Mouse (Mus musculus): ENCODE measurements around the gene Ubac1. TPM values are rescaled to one million over a fixed set of nuclear protein-coding genes. Genes with fewer than 3 reads are reported as not detected.
A peak's percentile ranks its signal among the peaks of the same experiment; 100 is the strongest.

The Ubac1 gene
- total and polyA plus RNA-seq, 3 experiments = 41.3 to 110 (median 99.1) TPM

DNA sequence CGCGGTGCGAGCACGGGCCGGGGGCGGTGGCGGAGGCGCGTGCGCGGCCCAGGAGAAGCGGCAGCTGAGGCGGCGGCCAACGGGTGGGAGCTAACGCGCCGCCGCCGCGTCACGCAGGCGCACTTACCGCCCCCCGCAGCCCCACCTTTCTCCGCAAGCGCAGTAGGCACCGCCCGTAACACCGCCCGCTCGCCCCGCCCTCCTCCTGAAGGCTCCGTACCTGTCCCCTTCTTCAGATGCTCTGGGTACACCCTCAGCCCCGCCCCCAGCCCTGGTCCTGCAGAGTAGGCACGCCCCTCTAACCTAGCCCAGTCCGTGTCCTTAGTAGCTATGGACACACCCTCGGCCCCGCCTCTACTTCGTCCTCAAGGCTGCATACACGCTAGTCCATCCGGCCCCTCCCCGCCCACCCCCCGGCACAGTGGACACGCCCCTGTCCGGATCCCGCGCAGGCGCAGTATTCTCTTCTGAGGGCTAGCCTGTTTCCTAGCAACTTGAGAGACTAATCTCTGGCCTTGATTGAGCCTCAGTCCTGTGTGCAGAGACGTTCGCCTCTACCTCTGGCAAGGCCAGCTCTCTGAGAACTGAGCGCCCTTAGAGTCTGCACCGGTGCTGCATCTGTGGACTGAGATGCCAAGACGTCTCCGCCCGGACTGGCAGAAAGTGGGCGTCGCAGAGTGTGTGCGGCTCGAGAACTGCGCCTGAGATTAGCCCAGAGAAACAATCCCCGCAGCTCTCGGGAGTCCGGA lies 38.2 kb downstream of the Ubac1 start, which contains the start of gene Camsap1:
Camsap1 (minus strand) TSS at position 124 of the 749 bp plus-strand sequence.
- Histone ChIP-seq H3K27me3 (ENCODE audit: insufficient read depth, low read length) (peaks cover 28% of the 10 kb centered on the region), H3K4me3 (ENCODE audit: low read depth, low read length) (peak within 1 kb of the TSS; percentile 82), H3K4me1 (ENCODE audit: insufficient read depth, low read depth, low read length) (peaks cover 46% of the 10 kb centered on the region), H3K36me3 (replicated peaks) (peaks cover 21% of the 10 kb centered on the region), H3K9me3 (replicated peaks) (no peaks in the 10 kb centered on the region)
- DNase-seq (ENCODE audit: low spot score) = peak; percentile 98
- peak; percentile 100 for ATAC-seq (ENCODE audit: extremely low read depth, insufficient number of reproducible peaks, low FRiP score, poor library complexity, severe bottlenecking)
- TF ChIP-seq GATA1 (IDR thresholded peaks at IDR 0.05; ENCODE audit: borderline replicate concordance, low read length) (no peak), CTCF (IDR thresholded peaks at IDR 0.05; ENCODE audit: low read depth, low read length) (no peak), TAL1 (conservative IDR thresholded peaks at IDR 0.05; ENCODE audit: low read depth, low read length) (no peak), POLR2AphosphoS5 (IDR thresholded peaks at IDR 0.05; ENCODE audit: insufficient replicate concordance, low read depth, low read length) (no peak), GATA2 (IDR thresholded peaks at IDR 0.05; ENCODE audit: borderline replicate concordance, low read depth, low read length) (no peak)

DNA sequence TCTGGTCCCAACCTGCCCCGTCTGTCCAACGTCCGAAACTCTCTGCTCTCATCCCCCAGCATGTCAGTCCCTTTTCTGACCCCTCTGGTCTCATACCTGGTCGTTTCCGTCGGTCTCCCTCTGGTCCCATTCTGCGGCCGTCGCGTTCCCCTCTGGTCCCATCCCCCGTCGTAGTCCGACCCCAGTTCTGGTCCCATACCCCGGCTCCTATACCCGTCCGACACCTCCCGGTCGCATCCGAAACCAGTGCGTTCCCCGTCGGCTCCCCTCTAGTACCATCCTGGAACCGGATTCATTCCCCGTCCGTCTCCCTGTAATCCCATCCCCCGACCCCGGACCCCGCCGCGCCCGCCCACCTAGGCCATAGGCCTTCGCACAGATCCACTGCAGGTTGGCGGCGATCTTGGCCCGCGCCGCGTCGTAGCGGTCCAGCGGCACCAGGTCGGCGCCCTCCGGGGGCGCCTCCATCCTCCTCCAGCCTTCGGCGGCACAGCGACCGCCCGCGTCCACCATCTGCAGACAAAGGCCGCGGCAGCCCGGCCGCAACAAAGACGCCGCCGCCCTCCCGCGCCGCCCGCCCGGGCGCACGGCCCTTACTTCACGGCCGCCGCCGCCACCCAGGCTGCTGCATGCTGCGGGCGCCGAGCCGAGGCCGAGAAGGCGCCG lies 39.0 kb downstream of the Ubac1 start:
- Histone ChIP-seq H3K4me1 (ENCODE audit: insufficient read depth, low read depth, low read length) (peaks cover 49% of the 10 kb centered on the region), H3K27me3 (ENCODE audit: insufficient read depth, low read length) (peaks cover 26% of the 10 kb centered on the region), H3K9me3 (replicated peaks) (no peaks in the 10 kb centered on the region), H3K36me3 (replicated peaks) (peaks cover 28% of the 10 kb centered on the region), H3K4me3 (ENCODE audit: low read depth, low read length) (peak overlapping the region; percentile 82)
- TF ChIP-seq CTCF (IDR thresholded peaks at IDR 0.05; ENCODE audit: low read depth, low read length) (no peak), GATA2 (IDR thresholded peaks at IDR 0.05; ENCODE audit: borderline replicate concordance, low read depth, low read length) (no peak), POLR2AphosphoS5 (IDR thresholded peaks at IDR 0.05; ENCODE audit: insufficient replicate concordance, low read depth, low read length) (no peak), GATA1 (IDR thresholded peaks at IDR 0.05; ENCODE audit: borderline replicate concordance, low read length) (no peak), TAL1 (conservative IDR thresholded peaks at IDR 0.05; ENCODE audit: low read depth, low read length) (no peak)
- DNase-seq (ENCODE audit: low spot score) (peak; percentile 18), ATAC-seq (ENCODE audit: extremely low read depth, insufficient number of reproducible peaks, low FRiP score, poor library complexity, severe bottlenecking) (no peak)

DNA sequence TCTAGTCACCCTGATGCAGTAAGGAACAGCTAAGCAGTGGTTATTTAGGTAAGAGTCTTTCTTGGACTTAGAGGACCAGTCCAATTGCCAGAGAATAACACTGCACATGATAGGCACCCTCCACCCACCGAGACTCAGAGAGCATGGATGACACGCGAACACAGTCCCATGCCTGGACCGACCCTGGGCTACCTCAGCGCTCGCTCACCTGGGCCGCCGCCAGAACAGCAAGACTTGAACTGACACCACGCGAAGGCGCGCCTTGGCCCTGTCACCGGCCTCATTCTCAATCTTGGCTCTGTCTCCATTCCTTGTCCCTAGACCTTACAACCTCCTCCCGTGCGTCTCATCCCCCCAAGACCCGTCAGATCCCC lies 39.5 kb downstream of the Ubac1 start:
- TF ChIP-seq POLR2AphosphoS5 (IDR thresholded peaks at IDR 0.05; ENCODE audit: insufficient replicate concordance, low read depth, low read length) (no peak), GATA1 (IDR thresholded peaks at IDR 0.05; ENCODE audit: borderline replicate concordance, low read length) (no peak), TAL1 (conservative IDR thresholded peaks at IDR 0.05; ENCODE audit: low read depth, low read length) (no peak), CTCF (IDR thresholded peaks at IDR 0.05; ENCODE audit: low read depth, low read length) (no peak), GATA2 (IDR thresholded peaks at IDR 0.05; ENCODE audit: borderline replicate concordance, low read depth, low read length) (no peak)
- DNase-seq (ENCODE audit: low spot score) (peak; percentile 25), ATAC-seq (ENCODE audit: extremely low read depth, insufficient number of reproducible peaks, low FRiP score, poor library complexity, severe bottlenecking) (no peak)
- Histone ChIP-seq H3K4me1 (ENCODE audit: insufficient read depth, low read depth, low read length) (peaks cover 53% of the 10 kb centered on the region), H3K36me3 (replicated peaks) (peaks cover 28% of the 10 kb centered on the region), H3K9me3 (replicated peaks) (no peaks in the 10 kb centered on the region), H3K27me3 (ENCODE audit: insufficient read depth, low read length) (peaks cover 24% of the 10 kb centered on the region), H3K4me3 (ENCODE audit: low read depth, low read length) (peak overlapping the region; percentile 82)

DNA sequence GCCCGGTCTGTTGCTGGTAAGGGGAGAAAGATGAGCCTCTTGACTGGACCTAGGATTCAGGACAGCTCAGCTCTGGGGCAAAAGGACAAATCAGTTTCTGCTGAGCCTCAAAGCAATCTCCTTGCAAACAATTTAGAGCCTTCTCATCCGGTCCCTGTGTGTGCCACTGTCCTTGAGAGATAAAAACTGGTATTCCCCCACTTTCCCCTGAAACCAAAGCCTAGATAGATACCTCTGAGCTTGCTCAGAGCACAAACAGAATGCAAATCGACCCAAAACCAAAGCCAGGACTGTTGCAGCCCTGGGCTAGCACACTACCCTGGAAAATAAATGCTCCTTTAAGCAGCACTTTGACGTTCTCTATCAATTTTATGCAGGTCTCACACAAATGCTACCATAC lies 42.5 kb downstream of the Ubac1 start:
- Histone ChIP-seq H3K9me3 (replicated peaks) (no peaks in the 10 kb centered on the region), H3K4me3 (ENCODE audit: low read depth, low read length) (no peak overlapping the region), H3K27me3 (ENCODE audit: insufficient read depth, low read length) (peaks cover 4% of the 10 kb centered on the region), H3K36me3 (replicated peaks) (peaks cover 34% of the 10 kb centered on the region), H3K4me1 (ENCODE audit: insufficient read depth, low read depth, low read length) (peaks cover 75% of the 10 kb centered on the region)
- DNase-seq (ENCODE audit: low spot score) (no peak), ATAC-seq (ENCODE audit: extremely low read depth, insufficient number of reproducible peaks, low FRiP score, poor library complexity, severe bottlenecking) (no peak)
- no peak for TF ChIP-seq GATA1 (IDR thresholded peaks at IDR 0.05; ENCODE audit: borderline replicate concordance, low read length)
- no peak for TF ChIP-seq POLR2AphosphoS5 (IDR thresholded peaks at IDR 0.05; ENCODE audit: insufficient replicate concordance, low read depth, low read length)
- TF ChIP-seq TAL1 (conservative IDR thresholded peaks at IDR 0.05; ENCODE audit: low read depth, low read length) = no peak

DNA sequence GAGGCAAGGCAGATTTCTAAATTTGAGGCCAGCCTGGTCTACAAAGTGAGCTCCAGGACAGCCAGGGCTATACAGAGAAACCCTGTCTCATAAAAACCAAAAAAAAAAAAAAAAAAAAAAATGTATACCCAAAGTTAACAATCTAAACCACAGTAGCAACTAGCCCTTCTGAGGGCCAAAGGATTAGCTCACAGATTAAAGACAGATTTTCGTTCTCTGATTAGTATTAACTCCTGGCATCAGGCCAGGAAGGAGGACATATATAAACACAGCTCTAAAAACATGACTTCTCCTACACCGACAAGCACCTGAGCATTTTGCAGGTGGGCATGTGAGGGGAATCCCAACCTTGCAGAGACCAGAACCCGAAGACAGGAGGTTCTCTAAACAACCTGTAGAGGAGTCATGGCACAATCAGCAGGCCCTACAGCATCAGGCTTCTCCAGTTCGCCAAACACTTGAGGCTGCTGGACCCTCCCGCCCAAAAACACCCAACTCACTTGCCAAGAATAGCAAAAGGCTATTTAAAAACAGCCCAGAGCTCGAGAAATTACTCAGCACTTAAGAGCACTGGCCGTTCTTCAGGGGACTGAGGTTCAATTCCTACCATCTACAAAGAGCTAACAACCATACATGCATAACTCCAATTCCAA lies 43.8 kb downstream of the Ubac1 start:
- H3K4me1 ChIP-seq (ENCODE audit: insufficient read depth, low read depth, low read length) = peaks cover 72% of the 10 kb centered on the region
- H3K4me3 ChIP-seq (ENCODE audit: low read depth, low read length) = no peak overlapping the region
- DNase-seq (ENCODE audit: low spot score) (no peak), ATAC-seq (ENCODE audit: extremely low read depth, insufficient number of reproducible peaks, low FRiP score, poor library complexity, severe bottlenecking) (no peak)
- no peaks in the 10 kb centered on the region for H3K9me3 ChIP-seq (replicated peaks)
- TF ChIP-seq CTCF (IDR thresholded peaks at IDR 0.05; ENCODE audit: low read depth, low read length) = no peak
- no peak for TF ChIP-seq POLR2AphosphoS5 (IDR thresholded peaks at IDR 0.05; ENCODE audit: insufficient replicate concordance, low read depth, low read length)
- TF ChIP-seq GATA2 (IDR thresholded peaks at IDR 0.05; ENCODE audit: borderline replicate concordance, low read depth, low read length) = no peak
- TF ChIP-seq TAL1 (conservative IDR thresholded peaks at IDR 0.05; ENCODE audit: low read depth, low read length) = no peak
- TF ChIP-seq GATA1 (IDR thresholded peaks at IDR 0.05; ENCODE audit: borderline replicate concordance, low read length) = no peak
- H3K27me3 ChIP-seq (ENCODE audit: insufficient read depth, low read length) = no peaks in the 10 kb centered on the region
- H3K36me3 ChIP-seq (replicated peaks) = peaks cover 44% of the 10 kb centered on the region
